Mouse (Mus musculus) neural tube, embryonic 13.5 days (tissue): Measurements from ENCODE around the gene Zfp2. TPM values are rescaled to one million over a fixed set of nuclear protein-coding genes. Genes with fewer than 3 reads are reported as not detected.
A peak's percentile ranks its signal among the peaks of the same experiment; 100 is the strongest.

ENCODE experiments used
- ATAC-seq: fragments of 200-750 bp; cut with Nextera tagmentation; 2 replicates; pipeline ENCODE4 v1.8.0; 2017; ENCODE audit warnings: low read depth, mild to moderate bottlenecking, moderate TSS enrichment, moderate library complexity
- H3K27ac ChIP-seq: fragments of 300-500 bp; sonication (generic); replicated peaks from 2 replicates; pipeline ENCODE4 v1.5.1; 2015; ENCODE audit warnings: moderate library complexity, mild to moderate bottlenecking, inconsistent platforms
- H3K27me3 ChIP-seq: fragments of 300-500 bp; sonication (generic); 2 replicates; pipeline ENCODE4 v1.6.1; 2015; ENCODE audit warnings: mild to moderate bottlenecking, inconsistent platforms
- H3K36me3 ChIP-seq: fragments of 300-500 bp; sonication (generic); 2 replicates; pipeline ENCODE4 v1.6.1; 2015; ENCODE audit warnings: mild to moderate bottlenecking, inconsistent platforms
- H3K4me1 ChIP-seq: fragments of 300-500 bp; sonication (generic); replicated peaks from 2 replicates; pipeline ENCODE4 v1.6.1; 2015; ENCODE audit warnings: inconsistent platforms
- H3K4me2 ChIP-seq: fragments of 300-500 bp; sonication (generic); 2 replicates; pipeline ENCODE4 v1.6.1; 2015; ENCODE audit warnings: inconsistent platforms, mild to moderate bottlenecking, moderate library complexity
- H3K4me3 ChIP-seq: fragments of 300-500 bp; sonication (generic); 2 replicates; pipeline ENCODE4 v1.5.1; 2015; ENCODE audit warnings: mild to moderate bottlenecking, inconsistent platforms
- H3K9ac ChIP-seq: fragments of 300-500 bp; sonication (generic); 2 replicates; pipeline ENCODE4 v1.6.1; 2015; ENCODE audit warnings: moderate library complexity, mild to moderate bottlenecking, inconsistent platforms
- H3K9me3 ChIP-seq: fragments of 300-500 bp; sonication (generic); 2 replicates; pipeline ENCODE4 v1.6.1; 2016; ENCODE audit warnings: inconsistent platforms
- WGBS: fragments of 180-500 bp; shearing (Covaris S2); methylation state at CpG from one replicate; pipeline ENCODE4 v1.1.7; 2015; 5-methylcytosine and 5-hydroxymethylcytosine counted together
- polyA plus RNA-seq: library from polyadenylated mRNA; unstranded; fragments of >200 nt; fragmentation: Nextera tagmentation; extraction: Ambion mirVana; gene quantifications from 2 replicates; pipeline ENCODE4 v1.2.1, GENCODE M21; 2015

Gene Zfp2
- polyA plus RNA-seq, 1 experiment from 2014 or later: 38.6 TPM

DNA sequence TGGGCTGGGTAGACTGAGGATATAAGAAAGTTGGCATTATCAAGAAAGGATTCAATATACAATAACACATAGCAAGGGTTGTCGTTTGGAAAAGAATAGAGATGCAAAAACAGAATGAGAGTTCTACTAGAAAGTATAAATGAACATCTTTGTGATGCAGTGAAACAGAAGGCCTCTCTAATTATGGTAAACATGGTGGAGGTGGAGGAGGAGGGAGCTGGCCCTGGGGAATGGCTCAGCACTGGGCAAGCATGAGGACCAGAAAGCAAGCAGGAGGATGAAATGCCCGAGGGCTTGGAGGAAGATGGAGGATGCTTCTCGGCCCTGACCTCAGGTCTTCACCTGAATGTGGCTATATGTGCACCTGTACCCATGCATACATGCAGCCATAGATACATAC is 1.5 kb downstream of the Zfp2 start:
- 93% methylated on average over 3 of the region's 3 CpGs for WGBS
- H3K4me2 ChIP-seq: peak overlapping the region; percentile 40; the same call in 1 of the 2 replicates

GRCm38 (mm10) chr11:50913301-50913700 is 2.7 kb downstream of the Zfp2 start:
- H3K4me2 ChIP-seq: no peak overlapping the region
- no peak overlapping the region for H3K9ac ChIP-seq
- no peak for ATAC-seq
- peaks cover 10% of the 10 kb centered on the region for H3K4me1 ChIP-seq
- no peak overlapping the region for H3K4me3 ChIP-seq
- H3K9me3 ChIP-seq: peaks cover 47% of the 10 kb centered on the region
- H3K27me3 ChIP-seq: no peaks in the 10 kb centered on the region
- H3K27ac ChIP-seq: no peak overlapping the region
- WGBS: 92% methylated on average over 1 of the region's 1 CpGs
- peaks cover 57% of the 10 kb centered on the region for H3K36me3 ChIP-seq

More for the DNA sequence above, 1.5 kb downstream of the Zfp2 start:
- H3K27ac ChIP-seq: no peak overlapping the region
- H3K9ac ChIP-seq: no peak overlapping the region
- peaks cover 46% of the 10 kb centered on the region for H3K36me3 ChIP-seq
- 0 out of 2 replicates have a peak overlapping the region, but pooled peaks have one; percentile 87 for H3K4me3 ChIP-seq
- ATAC-seq: no peak
- H3K27me3 ChIP-seq: no peaks in the 10 kb centered on the region
- peaks cover 36% of the 10 kb centered on the region for H3K9me3 ChIP-seq
- peaks cover 10% of the 10 kb centered on the region for H3K4me1 ChIP-seq

DNA sequence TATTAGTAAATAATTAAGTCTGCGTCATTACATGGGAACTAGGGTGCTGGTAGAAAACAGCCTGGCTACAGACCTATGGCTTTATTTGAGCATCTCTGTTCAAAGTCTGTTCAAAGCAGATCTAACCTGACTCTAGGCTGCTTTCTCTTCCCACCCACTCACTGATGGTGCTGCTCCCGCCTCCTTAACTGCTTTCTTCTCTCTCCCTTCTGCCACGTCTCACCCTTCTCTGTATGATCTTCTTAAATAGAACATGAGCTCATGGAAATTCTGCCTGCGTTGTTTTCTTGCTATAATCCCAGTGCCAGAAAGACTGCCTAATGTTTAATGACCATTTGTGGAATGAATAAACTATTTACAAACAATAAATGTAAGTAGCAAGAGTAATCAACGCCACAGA is 7.8 kb downstream of the Zfp2 start:
- H3K27ac ChIP-seq: no peak overlapping the region
- 90% methylated on average over 5 of the region's 5 CpGs for WGBS
- H3K27me3 ChIP-seq: no peaks in the 10 kb centered on the region
- no peak overlapping the region for H3K9ac ChIP-seq
- no peak overlapping the region for H3K4me3 ChIP-seq
- H3K4me1 ChIP-seq: no peaks in the 10 kb centered on the region
- H3K36me3 ChIP-seq: peaks cover 99% of the 10 kb centered on the region
- ATAC-seq: no peak
- H3K9me3 ChIP-seq: peaks cover 89% of the 10 kb centered on the region
- no peak overlapping the region for H3K4me2 ChIP-seq

GRCm38 (mm10) chr11:50897359-50897758 is 18.6 kb downstream of the Zfp2 start:
- Histone ChIP-seq H3K27me3 (no peaks in the 10 kb centered on the region), H3K9me3 (peaks cover 92% of the 10 kb centered on the region), H3K9ac (no peak overlapping the region), H3K4me1 (no peaks in the 10 kb centered on the region), H3K36me3 (peaks cover 69% of the 10 kb centered on the region), H3K27ac (no peak overlapping the region), H3K4me3 (no peak overlapping the region), H3K4me2 (no peak overlapping the region)
- no peak for ATAC-seq
- WGBS: 74% methylated on average over 1 of the region's 1 CpGs

DNA sequence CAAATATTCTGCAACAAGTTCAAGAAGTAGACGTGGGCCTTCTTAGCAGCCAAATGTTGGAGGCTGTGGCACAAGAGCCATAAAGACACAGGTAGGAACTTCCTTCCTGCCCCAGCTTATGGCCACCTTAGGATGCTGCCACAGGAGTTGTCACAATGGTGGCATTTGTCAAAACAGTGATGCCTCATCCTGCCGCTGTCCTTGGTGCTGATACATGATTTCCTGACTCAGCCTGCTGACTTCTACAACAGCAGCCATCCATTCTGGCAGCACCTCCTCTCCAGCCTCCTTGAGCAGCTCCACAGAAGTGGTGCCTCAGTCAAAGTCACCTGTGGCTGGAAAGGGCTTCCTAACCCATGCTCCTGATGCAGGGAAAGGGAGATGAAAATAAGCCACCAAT is 23.5 kb downstream of the Zfp2 start:
- no peak overlapping the region for H3K27ac ChIP-seq
- H3K4me1 ChIP-seq: 0 out of 2 replicates have a peak, but pooled peaks cover 6% of the 10 kb centered on the region
- no peak overlapping the region for H3K9ac ChIP-seq
- no peaks in the 10 kb centered on the region for H3K27me3 ChIP-seq
- no peak overlapping the region for H3K4me2 ChIP-seq
- no peak for ATAC-seq
- WGBS: 64% methylated on average over 2 of the region's 2 CpGs
- H3K36me3 ChIP-seq: peaks cover 22% of the 10 kb centered on the region
- H3K4me3 ChIP-seq: no peak overlapping the region
- H3K9me3 ChIP-seq: peaks cover 46% of the 10 kb centered on the region

DNA sequence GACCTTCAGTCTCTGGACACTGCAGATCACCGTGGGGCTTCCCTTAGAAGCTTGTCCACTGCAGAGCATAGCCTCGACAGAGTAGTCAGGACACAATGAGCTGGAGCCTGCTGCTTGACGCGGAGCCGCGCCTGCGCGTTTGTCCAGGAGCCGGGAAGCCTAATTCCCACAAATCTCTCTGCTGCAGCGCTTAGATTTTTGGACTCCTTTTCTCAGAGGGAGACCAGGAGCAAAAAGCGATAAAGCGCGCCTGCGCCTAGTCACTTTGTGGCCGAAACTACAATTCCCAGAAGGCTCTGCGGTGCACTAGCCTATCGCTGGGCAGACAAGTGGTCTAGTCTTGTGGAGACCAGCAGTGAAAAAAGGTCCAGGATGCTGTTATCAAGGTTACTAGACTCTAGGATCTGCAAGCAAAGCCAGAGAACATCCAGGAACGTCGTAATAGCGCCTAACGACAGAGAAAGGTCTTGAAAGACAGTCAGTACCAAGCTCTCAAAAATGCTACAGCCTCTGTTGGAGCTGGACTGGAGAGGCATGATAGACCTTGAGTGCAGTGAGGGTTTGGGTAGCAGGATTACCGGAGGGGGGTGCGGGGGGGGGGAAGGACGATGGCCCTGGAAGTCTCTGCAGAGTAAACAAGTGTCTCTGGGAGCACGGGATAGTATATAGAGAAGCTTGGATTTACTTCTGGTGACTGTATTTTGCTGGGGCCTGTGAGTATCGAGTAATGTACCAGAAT is 28.4 kb downstream of the Zfp2 start, which contains the start of gene Zfp454:
Zfp454 (minus strand) TSS at position 262 of the 739 bp plus-strand sequence.
- Histone ChIP-seq H3K9me3 (peaks cover 4% of the 10 kb centered on the region), H3K36me3 (peaks cover 26% of the 10 kb centered on the region), H3K4me1 (peaks cover 25% of the 10 kb centered on the region), H3K4me2 (peak within 1 kb of the TSS; percentile 83), H3K27me3 (no peaks in the 10 kb centered on the region), H3K4me3 (peak within 1 kb of the TSS; percentile 53), H3K9ac (peak within 1 kb of the TSS; percentile 77), H3K27ac (peak within 1 kb of the TSS; percentile 83)
- WGBS: 6% methylated on average over 26 of the region's 26 CpGs
- peak; percentile 94 for ATAC-seq

- H3K9me3 ChIP-seq: no peaks in the 10 kb centered on the region
These were observed 29.1 kb downstream of the Zfp2 start for GRCm38 (mm10) chr11:50886933-50887293.

DNA sequence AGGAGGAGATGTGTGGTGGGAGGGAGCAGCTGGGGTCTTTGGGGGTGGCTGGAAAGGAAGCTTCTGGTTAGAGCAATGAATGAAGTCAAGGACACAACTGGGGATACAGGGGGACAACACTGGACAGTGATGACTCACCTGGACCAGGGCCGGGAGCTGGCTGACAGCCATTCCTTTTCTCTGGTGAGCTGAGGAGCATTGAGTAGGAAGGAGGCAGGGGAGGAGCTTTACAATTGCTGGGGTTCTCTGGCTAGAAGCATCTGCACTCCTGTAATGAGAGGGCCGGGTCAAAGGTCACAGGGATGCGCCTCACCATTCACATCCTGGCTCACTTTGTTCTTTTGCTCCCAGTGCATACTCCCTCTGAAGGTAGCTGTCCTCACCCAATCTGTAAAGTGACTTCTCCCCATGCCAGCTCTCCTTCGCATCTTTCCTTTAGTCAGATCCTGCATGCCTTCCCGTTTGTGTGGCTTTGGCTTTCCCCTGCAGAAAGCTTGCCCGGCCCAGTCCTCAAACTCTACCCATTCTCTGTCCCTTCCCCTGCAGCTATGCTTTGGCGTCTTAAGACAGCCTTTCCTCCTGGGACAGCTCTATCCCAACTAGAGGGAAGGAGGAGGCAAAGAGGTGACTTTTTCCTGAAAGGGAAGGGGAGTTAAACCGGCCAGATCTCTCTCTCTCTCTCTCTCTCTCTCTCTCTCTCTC is 29.6 kb downstream of the Zfp2 start:
- Histone ChIP-seq H3K9me3 (0 out of 2 replicates have a peak, but pooled peaks cover 2% of the 10 kb centered on the region), H3K4me1 (peaks cover 25% of the 10 kb centered on the region), H3K27ac (no peak overlapping the region), H3K9ac (peak overlapping the region; percentile 77), H3K4me2 (peak overlapping the region; percentile 83), H3K4me3 (peak overlapping the region; percentile 53), H3K27me3 (no peaks in the 10 kb centered on the region), H3K36me3 (peaks cover 36% of the 10 kb centered on the region)
- peak; percentile 12; the same call in 1 of the 2 replicates for ATAC-seq
- 47% methylated on average over 8 of the region's 8 CpGs for WGBS

More at GRCm38 (mm10) chr11:50886933-50887293, 29.1 kb downstream of the Zfp2 start:
- peak; percentile 36 for ATAC-seq
- Histone ChIP-seq H3K27me3 (no peaks in the 10 kb centered on the region), H3K4me1 (peaks cover 25% of the 10 kb centered on the region), H3K4me2 (peak overlapping the region; percentile 83), H3K36me3 (peaks cover 32% of the 10 kb centered on the region), H3K9ac (peak overlapping the region; percentile 77), H3K4me3 (peak overlapping the region; percentile 53), H3K27ac (peak overlapping the region; percentile 83)
- 28% methylated on average over 10 of the region's 10 CpGs for WGBS

DNA sequence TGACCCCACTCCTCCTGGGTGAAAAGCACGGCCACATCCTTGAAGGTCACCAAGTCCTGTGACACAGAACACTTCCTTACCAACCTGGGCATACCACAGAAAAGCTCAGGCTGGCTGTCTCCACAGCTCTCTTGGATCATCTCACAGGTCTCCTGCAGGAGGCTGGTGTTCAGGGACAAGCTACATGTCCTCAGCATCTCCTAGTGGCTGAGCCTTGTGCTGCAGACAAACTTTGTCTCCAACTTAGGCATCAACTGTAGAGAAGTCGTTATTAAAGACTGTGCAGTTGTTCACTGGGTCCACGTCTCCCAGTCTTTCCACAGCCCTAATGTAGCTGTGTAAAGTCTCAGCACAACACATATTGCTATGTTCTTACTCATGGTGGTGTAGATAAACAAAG is 32.2 kb downstream of the Zfp2 start:
- Histone ChIP-seq H3K9ac (no peak overlapping the region), H3K27me3 (no peaks in the 10 kb centered on the region), H3K4me2 (no peak overlapping the region), H3K27ac (no peak overlapping the region), H3K9me3 (peaks cover 6% of the 10 kb centered on the region; the same call in 1 of the 2 replicates), H3K4me1 (peaks cover 25% of the 10 kb centered on the region), H3K4me3 (no peak overlapping the region), H3K36me3 (peaks cover 60% of the 10 kb centered on the region)
- WGBS: 94% methylated on average over 3 of the region's 3 CpGs
- ATAC-seq: no peak

DNA sequence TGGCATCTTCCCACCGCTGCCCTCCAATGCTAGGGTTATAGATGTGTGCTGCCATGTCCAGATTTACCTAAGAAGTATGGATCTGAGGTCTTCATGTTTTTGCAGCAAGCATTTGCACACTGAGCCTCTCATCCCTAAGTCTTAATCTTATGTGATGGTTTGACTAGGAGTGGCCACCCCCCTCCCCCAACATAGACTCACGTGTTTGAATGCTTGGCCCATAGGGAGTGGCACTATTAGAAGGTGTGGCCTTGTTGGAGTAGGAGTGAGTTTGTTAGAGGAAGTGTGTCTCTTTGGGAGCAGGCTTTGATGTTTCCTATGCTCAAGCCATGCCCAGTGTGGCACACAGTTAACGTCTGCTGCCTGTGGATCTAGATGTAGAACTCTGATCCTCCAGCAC is 37.3 kb downstream of the Zfp2 start:
- ATAC-seq: no peak
- Histone ChIP-seq H3K27me3 (no peaks in the 10 kb centered on the region), H3K9me3 (peaks cover 32% of the 10 kb centered on the region), H3K36me3 (peaks cover 95% of the 10 kb centered on the region), H3K4me1 (no peaks in the 10 kb centered on the region), H3K4me2 (no peak overlapping the region), H3K4me3 (no peak overlapping the region), H3K27ac (no peak overlapping the region), H3K9ac (no peak overlapping the region)
- WGBS: 97% methylated on average over 3 of the region's 3 CpGs

DNA sequence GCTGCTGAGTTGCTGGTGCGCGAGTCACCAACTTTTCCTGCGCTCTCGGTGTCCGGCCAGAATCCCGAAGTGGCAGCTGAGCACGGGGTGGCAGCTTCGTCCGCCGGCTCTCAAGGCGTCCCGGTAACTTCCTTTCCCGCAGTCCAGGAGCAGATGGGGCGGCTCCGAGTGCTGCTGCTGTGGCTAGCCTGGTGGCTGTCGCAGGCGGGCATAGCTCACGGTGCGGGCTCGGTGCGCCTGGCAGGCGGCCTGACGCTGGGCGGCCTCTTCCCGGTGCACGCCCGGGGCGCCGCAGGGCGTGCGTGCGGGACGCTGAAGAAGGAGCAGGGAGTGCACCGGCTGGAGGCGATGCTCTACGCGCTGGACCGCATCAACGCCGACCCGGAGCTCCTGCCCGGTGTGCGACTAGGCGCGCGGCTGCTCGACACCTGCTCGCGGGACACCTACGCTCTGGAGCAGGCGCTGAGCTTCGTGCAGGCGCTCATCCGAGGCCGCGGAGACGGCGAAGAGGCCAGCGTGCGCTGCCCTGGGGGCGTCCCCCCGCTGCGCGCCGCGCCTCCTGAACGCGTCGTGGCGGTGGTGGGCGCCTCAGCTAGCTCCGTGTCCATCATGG is 64.9 kb downstream of the Zfp2 start:
- Histone ChIP-seq H3K27ac (no peak overlapping the region), H3K4me3 (peak overlapping the region; percentile 43), H3K4me2 (peak overlapping the region; percentile 75), H3K9ac (peak overlapping the region; percentile 67), H3K4me1 (peaks cover 16% of the 10 kb centered on the region), H3K27me3 (peaks cover 74% of the 10 kb centered on the region), H3K36me3 (no peaks in the 10 kb centered on the region), H3K9me3 (no peaks in the 10 kb centered on the region)
- peak; percentile 8; the same call in 1 of the 2 replicates for ATAC-seq
- under 1% methylated on average over 71 of the region's 72 CpGs for WGBS
